Mouse (Mus musculus) lung, postnatal 0 days (tissue): ENCODE measurements around the gene Dpy30.

Experiments used
- CTCF ChIP-seq: IDR thresholded peaks from 2 replicates; pipeline ENCODE4 v1.5.1; 2016; ENCODE audit warnings: antibody characterized with exemption, mild to moderate bottlenecking
- EP300 ChIP-seq: IDR thresholded peaks from 2 replicates; pipeline ENCODE4 v1.6.1; 2016; ENCODE audit warnings: antibody characterized with exemption, mild to moderate bottlenecking, control low read depth

DNA sequence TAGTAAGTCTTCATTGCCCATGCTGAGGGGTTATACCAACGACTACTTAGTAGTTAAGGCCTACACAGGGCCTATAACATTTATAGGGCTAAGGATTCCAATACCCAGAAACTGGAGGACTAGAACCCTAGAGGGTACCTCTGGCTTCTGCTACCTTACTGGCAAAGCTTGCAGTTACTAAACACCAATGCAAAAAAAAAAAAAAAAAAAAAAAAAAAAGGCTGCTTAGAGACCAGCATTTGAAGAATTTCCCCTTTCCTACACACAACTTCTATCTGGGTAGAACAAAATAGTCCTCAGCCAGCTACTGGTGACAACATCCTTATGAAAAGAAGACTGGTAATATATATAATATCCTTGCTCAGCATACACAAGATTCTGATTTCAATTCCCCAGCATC, 58.1 kb downstream of the Dpy30 start:
- TF ChIP-seq CTCF (no peak), EP300 (no peak)
